Mouse (Mus musculus): ENCODE measurements around the gene Ubxn6.

Gene Ubxn6

DNA sequence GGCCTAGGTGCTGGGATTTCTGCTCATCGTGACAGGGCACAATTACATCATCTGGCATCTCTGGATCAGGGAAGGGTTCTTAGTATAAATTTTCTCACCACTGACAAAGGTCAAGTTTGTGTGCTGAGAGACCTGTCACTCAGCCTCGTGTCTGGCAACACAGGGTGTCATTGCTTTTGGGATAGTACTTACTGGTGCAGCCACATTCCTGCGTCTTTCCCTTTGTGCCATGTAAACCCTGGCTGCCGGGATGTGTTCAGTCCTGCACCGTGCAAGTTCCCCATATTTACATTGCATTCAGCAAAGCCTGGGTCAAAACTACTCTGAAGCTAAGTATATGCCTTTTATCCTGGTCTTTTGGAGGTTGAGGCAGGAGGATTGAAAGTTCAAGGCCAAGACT is 23.5 kb downstream of the Ubxn6 start:
- no peak for DNase-seq

DNA sequence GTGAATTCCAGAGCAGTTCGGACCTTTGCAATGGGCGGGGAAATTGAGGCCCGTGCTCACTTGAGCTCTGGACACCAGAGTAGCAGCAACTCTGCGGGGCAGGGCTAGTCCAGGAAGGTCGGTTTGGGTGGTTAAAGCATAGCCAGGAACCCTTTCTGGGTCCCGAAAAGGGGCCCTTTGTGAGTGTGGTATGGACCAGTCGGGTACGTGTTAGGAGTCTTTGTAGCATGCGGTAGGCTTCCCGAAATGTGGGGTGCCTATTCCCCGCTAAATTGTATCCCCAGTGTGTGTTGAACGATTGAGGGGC is 34.0 kb downstream of the Ubxn6 start:
- no peak for DNase-seq

DNA sequence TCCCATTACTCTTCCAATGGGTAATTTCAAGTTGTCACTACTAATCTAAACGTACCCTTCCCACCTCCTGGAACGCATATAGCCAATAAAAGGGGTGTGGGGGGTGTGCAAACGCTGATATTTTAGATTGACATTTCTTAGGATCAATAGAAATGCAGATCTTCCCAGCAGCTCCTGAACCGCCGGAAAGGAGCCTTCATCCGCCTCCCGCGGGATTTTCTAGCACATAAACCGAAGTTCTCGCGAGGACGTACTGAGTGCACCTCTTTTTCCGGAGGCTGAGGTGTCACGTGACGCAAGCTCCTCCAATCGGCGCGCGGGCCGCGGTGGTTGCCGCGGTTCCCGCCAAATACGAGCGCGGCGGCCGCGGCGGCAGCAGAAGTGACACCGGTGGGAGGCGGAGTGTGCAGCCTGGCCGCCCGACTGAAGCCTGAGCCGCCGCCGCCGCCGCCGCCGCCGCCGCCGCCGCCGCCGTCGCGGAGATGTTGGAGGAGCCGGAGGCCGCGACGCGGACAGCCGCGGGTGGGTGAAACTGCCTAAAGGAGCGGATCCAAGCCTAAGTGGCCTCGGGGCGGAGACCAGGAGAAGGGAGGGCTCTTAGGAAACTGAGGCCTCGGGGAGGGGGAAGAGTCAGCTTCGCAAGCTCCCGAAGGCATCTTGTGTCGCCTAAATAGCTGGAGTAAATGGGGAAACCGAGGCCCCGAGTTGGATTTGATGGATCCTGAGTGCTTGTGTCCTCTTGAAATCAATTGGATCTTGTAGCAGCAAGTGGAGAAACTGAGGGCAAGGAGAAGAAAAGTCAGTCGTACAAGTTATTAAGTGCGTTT is 34.6 kb downstream of the Ubxn6 start, which contains the start of gene Chaf1a:
Gene Chaf1a (plus strand): TSS at position 410 of the 827 bp plus-strand sequence.
- peak; percentile 97 for DNase-seq

DNA sequence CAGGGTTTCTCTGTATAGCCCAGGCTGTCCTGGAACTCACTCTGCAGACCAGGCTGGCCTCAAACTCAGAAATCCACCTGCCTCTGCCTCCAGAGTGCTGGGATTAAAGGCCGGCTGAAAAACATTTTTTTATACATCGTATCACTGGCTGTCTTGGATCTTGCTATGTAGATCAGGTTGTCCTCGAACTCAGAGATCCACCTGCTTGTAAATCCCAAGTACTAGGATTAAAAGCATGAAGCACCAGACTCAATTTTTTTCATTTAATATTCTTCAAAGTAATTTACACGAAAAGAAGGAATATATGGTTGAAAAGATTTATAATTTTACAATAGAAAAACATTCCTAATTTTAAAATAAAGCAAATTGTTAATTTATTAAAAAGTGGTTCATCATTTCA is 35.5 kb downstream of the Ubxn6 start:
- no peak for DNase-seq

DNA sequence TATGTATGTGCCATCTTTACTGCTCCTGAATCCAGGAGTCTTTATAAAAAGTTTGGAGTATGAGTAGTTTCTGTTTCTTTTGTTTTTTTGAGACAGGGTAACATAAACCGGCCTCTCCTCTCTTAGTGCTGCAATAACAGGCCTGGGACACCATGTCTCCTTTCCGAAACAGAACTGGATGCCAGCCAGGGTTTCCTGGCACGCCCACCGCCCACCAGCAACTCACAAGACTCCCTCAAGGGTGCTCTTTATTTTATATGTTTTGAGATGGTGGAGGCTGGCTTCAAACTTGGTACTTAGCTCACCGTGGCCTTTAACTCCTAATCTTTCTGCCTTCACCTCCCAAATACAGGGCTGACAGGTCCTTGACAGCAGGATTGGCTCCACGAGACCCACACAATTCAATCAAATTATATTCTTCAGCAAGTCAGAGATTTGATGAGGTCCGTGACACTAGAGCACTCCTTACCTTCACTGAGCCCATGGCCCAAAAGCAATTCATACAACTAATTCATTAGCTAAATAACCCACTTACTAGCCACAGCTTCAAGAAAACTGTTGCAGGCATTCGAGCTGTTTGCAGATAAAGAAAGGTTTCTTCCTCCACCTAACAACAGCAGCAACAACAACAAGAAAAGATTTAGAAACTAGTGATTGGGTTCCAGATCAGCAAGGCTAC is 36.1 kb downstream of the Ubxn6 start:
- DNase-seq = peak; percentile 69

DNA sequence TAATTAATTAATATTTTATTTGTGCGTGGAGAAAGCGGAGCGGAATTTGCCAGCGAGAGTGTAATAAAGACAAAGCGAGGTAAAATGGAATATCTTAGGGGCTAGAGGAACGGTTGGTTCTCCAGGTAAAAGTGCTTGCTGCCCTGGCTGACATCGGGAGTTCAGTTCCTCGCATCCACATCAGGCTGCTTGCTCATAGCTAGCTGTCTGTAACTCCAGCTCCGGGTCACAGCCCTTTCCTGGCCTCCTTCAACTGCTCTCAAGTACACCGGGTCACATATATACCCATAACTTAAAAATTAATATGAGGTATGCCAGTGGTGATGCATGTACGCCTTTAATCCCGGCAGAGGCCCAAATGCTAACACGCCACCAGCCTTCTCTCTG is 37.9 kb downstream of the Ubxn6 start:
- no peak for DNase-seq

DNA sequence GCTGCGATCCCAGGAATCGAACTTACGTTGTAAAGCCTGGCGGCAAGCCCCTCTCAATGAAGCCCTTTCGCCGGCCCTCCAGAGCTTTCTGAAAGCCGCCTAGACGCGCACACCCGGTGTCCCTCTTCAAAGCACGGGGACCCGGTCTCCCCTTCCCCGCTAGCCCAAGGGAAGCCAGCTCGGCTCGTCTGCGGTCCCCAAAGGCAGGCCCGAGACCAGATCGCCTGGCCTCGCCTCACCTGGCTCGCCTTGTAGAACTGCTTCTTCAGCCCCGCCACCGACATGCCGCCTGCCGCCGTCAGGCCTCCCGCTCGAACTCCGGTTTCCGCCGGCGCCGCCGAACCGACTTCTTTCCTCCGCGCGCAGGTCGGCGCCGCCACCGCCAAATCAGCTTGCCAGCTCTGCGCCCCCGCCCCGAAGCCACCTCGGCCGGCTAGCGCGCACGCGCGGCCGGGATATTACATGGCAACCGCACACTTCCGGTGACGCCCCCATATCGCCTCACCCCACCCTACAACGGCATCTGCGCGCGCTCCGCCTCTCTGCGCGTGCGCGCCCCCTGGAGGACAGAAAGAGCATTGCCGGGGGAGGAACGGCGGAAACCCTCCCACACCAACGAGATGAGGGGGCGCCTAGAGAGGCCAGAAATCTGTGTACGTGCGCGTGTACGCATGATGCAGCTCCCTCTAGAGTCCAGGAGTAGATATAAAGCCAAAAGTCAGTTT is 38.5 kb downstream of the Ubxn6 start, which contains the start of gene Sh3gl1:
Gene Sh3gl1 (minus strand): TSS at position 460 of the 725 bp plus-strand sequence.
- peak; percentile 99 for DNase-seq

DNA sequence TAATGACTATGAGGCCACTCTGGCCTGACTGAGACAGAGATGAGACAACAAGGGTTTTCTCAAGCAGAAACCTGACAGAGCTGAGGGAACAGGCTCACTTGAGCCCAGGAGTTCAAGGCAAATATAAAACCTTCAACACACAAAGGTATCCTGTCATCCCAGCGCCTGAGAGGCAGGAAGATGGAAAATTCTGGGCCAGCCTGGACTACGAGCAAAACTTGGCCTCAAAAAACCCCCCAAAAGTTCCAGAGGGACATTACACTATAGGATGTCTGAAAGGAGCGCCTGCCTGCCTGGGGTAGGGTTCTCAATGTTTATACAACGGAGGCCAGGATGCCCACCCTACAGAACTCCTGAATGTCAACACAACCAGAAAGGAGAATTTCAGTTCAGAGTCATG is 39.6 kb downstream of the Ubxn6 start:
- DNase-seq = peak; percentile 22

DNA sequence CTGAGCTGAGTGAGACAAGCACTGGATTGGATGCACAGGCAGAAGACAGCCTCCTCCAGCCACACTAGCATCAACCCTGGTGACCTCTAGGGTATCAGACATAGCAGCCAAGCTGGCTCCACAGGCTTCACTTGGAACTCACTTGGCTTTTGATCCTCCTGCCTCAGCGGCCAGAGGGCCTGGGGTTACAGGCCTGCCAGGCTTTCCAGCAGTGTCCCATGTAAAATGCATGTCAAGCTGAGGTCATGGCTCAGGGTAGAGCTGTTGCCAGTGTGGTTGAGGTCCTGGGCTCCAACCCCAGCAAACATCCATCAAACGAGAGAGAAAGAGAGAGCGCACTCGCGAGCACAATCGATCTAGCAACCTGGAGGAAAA is 40.1 kb downstream of the Ubxn6 start:
- peak; percentile 40 for DNase-seq

DNA sequence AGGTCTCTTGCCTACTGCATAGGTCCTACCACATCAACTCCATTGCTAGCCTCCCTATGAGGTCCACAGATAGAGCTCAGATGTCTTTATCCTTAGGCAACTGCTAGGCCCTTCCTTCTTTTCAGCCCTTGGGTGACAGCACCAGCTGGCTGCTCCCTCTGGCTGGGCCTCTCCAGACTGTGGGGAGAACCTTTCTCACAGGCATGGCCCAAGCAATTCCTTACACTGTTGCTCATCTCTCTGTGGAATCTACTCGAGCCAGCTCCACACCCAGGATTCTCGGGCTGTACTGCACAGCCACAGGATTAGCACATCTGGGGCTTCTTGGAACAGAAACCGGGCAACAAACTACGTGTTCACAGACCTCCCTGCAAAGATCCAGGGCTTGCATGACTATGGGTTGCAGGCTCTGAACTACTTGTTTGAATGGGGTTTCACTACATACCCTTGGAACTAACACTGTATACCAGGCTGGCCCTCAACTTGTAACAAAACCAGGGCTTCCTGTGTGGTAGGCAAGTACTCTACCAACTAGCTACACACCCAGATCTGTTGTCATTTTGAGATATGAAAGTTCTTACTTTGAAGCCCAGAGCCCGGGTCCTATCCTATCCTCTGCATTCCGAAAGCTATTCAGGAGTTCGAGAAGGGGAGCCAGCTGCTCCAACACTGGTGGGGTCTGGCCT is 40.6 kb downstream of the Ubxn6 start:
- peak; percentile 27 for DNase-seq

DNA sequence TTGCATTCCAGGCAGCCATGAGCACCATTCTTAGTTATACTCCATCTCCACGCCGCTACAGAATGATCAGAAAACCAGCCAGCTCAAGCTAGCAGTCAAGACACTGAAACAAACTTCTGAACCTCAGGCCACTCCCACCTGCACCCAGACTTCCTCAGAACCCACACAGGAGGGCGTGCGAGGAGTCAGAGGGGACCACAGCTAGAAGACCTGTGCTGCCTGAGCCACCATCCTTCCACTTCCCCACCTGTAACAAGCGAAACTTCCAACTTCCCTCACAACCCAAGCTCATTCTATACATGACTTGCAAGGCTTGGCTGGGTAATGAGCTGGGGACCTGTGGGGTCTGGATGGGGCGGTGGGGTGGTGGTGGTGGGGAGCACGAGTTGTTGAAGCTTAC is 42.0 kb downstream of the Ubxn6 start:
- DNase-seq = peak; percentile 22

DNA sequence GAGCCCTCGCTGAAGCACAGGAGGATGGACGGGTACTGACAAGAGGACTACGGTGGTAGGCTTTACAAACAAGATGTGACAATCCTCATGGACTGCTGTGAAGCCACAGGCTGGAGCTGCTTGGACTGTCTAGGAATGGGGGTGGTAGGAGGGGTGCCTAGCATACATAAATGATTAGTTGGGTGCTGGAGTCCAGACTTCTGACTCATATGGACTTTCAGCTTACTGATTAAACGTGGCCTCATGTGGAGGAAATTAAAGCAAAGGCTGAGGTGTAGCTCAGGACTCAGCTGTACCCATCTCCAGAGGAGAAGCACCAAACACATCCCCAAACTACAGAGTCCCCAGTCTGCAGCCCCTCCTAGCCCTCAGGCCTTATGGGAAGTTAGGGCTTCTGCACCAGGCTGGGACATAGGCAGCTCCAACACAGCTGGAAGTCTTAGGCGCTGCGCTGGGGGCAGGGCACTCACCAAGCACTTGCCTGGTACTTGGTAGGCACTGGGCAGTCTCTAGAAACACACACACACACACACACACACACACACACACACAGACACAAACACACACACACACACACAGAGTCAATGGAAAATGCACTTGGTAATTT is 42.6 kb downstream of the Ubxn6 start:
- peak; percentile 36 for DNase-seq

DNA sequence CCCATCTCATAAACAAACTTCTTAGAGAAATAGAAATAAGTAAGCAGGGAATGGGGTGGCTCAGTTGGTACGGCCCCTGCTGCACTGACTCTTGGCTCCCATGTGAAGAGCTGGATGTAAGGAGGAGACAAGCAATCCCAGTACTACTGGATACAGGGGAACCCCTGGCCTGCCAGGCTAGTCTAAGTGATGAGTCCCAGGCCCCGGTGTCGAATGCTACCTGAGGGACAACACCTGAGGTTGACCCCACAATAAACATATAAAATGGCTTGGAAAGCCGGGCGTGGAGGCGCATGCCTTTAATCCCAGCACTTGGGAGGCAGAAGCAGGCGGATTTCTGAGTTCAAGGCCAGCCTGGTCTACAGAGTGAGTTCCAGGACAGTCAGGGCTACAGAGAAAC is 43.4 kb downstream of the Ubxn6 start:
- DNase-seq = peak; percentile 38

DNA sequence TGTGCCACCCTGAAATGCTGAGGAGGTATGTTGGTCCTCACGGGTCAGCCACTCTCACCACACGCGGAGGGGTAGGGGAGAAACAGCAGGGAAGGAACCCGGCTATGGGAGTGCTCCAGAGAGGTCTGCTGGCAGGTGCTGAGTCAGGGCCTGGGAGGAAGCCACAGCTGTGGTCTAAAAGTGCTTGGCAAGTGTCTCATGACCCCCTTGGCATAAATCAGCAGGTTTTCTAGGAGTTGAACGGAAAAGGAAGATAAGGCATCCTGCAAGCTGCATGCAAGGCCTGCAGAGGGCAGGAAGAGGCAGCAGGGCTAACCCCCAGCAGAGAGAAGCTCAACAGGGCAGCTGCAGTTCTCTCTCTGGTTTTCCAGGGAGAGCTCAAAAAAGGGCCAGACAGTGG is 43.9 kb downstream of the Ubxn6 start:
- DNase-seq = peak; percentile 58

DNA sequence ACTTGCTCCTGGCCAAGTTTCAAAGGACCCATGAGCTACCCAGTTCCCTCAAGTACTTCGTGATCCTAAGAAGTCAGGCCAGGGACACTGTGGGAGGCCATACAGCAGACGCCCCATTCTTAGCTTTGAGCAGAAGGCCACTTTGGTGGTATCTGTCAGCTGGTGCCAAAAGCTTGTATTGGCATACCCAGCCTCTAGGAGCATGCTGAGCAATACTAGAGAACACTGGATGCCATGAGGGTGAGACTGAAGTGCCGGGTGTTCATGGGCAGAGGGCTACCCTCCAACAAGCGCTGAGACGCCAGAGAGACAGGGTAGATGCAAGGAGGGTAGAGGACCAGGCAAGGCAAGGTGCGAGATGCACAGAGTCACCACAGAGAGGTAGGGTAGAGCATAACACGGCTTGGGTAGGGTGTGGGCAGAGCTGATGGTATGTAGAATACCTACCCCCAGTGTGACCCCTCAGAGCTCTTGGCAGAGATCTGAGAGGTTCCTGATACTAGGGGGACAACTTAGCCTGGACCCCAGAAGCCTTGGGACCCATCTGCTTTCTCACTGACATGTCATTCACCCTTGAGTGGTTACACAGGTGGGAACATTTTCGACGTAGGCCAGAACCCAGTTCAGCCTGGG is 44.5 kb downstream of the Ubxn6 start:
- DNase-seq = peak; percentile 63

DNA sequence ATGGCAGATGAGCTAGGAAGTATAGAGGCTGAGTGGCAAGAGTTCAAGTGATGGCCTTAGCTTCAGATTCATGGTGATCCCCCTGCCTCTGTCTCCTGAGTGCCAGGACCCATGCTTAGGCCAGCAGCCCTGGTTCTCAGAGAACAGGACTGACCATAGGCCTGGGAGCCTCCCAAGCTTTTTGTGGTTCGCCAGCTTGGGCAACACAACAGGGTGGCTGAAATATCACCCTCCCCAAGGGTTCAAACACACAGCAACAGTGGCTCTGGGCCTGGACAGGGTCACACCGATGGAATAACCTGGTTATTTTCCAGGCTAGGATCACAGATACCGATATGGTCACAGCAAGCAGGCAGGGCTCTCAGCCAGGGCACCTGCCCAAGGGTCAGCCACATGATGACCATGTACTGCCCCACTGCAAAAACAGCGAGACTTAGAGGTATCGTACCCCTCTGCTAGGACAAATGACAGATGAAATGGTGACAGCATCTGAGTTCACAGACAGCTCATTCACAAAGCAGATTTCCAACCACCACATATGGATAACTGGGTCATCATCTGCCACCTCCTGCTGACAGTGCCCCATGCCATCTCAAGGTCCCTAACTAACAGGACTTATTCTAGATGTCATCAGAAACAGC is 46.9 kb downstream of the Ubxn6 start:
- peak; percentile 75 for DNase-seq

DNA sequence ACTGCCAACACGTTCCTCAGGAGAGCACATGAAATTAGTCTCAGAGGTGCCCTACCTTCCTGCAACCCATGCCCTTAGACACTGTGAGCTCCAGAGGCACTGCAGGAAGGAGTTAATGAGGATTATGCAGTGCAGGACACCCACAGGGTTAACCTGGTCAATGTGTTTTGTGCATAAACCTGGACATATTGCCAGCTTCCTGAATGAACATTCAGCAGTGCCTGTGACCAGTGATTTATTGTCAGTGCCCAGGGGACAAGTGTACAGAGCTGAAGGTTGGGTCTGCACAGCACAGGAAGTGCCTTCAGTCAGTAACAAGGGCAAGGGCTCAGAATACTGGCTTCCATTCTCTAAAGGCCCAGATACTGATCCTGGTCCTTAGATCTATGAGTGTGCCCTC is 47.9 kb downstream of the Ubxn6 start:
- peak; percentile 34 for DNase-seq

DNA sequence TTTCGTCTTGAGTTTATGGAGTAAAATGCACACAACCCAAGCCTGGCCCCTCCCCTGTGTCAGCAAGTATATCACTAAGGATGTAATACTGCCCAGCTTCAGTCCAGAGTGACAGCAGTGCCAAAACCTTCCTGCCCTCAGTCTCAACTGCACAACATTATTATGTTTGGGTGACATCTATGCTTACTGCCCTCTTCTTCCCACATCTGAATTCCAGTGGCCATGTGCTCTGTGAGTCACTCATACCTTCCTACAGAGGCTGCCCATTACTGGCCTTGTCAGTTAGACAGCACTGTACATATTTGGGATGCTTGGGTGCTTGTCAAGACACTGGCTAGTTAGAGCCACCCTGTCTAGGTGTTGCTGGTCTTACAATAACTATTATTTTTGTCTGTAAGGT is 48.5 kb downstream of the Ubxn6 start:
- peak; percentile 28 for DNase-seq

DNA sequence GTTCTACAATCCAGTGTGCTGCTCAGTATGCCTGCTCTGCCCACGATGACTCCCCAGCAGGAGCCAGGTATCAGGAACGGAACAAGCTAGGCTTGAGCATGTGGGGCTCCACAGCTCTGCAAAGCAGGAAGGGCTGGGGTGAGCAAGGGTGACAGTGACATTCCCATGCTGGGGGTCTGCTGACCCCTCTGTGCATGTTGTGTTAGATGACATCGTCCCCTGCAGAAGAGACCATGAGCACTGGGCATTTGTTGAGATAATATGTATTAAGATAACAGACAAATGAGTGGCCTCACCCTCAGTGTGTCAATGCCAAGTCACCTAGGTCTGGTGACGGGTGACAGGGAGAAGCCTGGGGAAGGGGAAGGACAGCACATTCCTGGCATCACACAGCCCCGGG is 49.9 kb downstream of the Ubxn6 start:
- DNase-seq = peak; percentile 39

DNA sequence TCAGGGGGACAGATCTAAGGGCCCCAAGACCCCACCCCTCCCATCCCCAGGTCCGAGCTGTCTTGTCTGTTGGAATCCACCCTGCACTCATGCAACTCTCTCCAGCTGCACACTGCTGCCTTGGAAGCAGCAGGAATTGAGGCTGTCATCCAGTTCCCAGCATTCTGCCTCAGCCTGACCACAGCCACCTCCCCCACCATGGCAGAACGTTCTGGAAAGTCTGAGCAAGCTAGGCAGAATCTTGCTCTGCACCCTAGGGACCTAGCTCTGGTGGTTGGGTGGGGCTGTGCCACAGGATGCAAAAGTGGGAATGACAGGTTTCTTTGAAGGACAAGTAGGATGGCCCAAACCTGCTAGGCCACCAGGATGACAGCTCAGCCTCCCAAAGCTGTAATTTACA is 50.4 kb downstream of the Ubxn6 start:
- peak; percentile 28 for DNase-seq

DNA sequence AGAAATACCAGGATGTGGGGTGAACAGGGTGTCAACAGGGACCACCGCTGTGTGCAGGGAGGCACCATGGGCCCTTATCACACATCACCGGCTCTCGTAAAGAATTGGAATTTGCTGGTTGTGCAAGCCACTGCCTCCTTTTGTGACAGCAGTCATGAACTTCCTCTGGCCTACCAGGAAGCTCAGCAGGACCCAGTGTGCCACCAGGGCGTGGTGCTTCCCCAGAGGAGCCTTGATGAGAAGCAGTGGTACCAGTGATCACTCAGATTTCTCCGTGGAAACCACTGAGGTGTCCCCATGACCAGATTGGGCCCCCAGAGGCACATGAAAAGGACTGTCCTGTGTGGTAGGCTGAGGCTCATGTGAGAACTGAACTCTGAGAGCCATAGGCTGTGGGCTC is 51.4 kb downstream of the Ubxn6 start:
- DNase-seq = no peak

DNA sequence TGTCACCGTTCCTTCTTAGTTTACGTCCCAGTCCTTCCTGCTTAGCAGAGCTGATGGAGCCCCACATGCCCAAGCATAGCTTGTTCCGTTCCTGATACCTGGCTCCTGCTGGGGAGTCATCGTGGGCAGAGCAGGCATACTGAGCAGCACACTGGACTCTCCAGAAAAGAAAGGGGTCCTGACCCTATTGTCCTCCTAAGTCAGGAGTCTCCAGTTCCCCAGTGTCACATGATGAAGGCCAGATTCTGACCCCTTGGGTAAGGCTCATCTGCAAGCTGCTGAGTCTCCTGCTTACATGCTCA is 51.9 kb downstream of the Ubxn6 start:
- no peak for DNase-seq

Data from cerebellum, adult 11-12 months (tissue).